Mouse (Mus musculus) kidney, adult 2 months (tissue): ENCODE results near the gene Pcp4l1. TPM values are rescaled to one million over a fixed set of nuclear protein-coding genes. Genes with fewer than 3 reads are reported as not detected.

Experiments
- DNase-seq: peaks from one replicate; pipeline ENCODE4 v3.0.0; 2021
- H3K27ac ChIP-seq: fragments of 200-500 bp; 2 replicates; pipeline ENCODE4 v1.5.1; 2012; ENCODE audit warnings: low read depth, low read length, control low read depth, inconsistent platforms; ENCODE audit not compliant: insufficient read depth
- H3K27me3 ChIP-seq: fragments of 200-500 bp; replicated peaks from 2 replicates; pipeline ENCODE4 v1.6.1; 2012; ENCODE audit warnings: mild to moderate bottlenecking, moderate library complexity, low read length, inconsistent platforms; ENCODE audit not compliant: control insufficient read depth, insufficient read depth
- H3K36me3 ChIP-seq: fragments of 200-500 bp; 2 replicates; pipeline ENCODE4 v1.6.1; 2012; ENCODE audit warnings: mild to moderate bottlenecking, moderate library complexity, low read length, inconsistent platforms; ENCODE audit not compliant: control insufficient read depth, insufficient read depth
- H3K4me1 ChIP-seq: fragments of 200-500 bp; 2 replicates; pipeline ENCODE4 v1.6.1; 2011; ENCODE audit warnings: low read length; ENCODE audit not compliant: control insufficient read depth, insufficient read depth
- H3K4me3 ChIP-seq: fragments of 200-500 bp; 2 replicates; pipeline ENCODE4 v1.5.1; 2011; ENCODE audit warnings: mild to moderate bottlenecking, low read depth, low read length, control low read depth; ENCODE audit not compliant: insufficient read depth
- CTCF ChIP-seq: fragments of 200-500 bp; conservative IDR thresholded peaks from 2 replicates; pipeline ENCODE4 v1.5.1; 2011; ENCODE audit warnings: low read depth, mild to moderate bottlenecking, control low read depth, low read length, moderate library complexity, mixed read lengths; ENCODE audit not compliant: insufficient read depth, insufficient read length
- POLR2A ChIP-seq: fragments of 200-500 bp; IDR thresholded peaks from one replicate; pipeline ENCODE4 v1.6.1; 2011; ENCODE audit warnings: low read depth, low read length, control low read depth
- WGBS: fragments of 180-500 bp; shearing (Covaris S2); methylation state at CpG from one replicate; pipeline ENCODE4 v1.1.7; 2018; 5-methylcytosine and 5-hydroxymethylcytosine counted together
- polyA plus RNA-seq: library from polyadenylated mRNA; depleted of rRNA; stranded (reverse); fragments of >200 nt; gene quantifications from 2 replicates; pipeline ENCODE4 v1.2.3, GENCODE M21; 2012

Gene Pcp4l1
- polyA plus RNA-seq, 1 experiment = 11.2 TPM

- TF ChIP-seq POLR2A = no peak
- TF ChIP-seq CTCF = no peak
Observed at GRCm38 (mm10) chr1:171229750-171230149, 33.7 kb upstream of the Pcp4l1 start.

GRCm38 (mm10) chr1:171227879-171228278, 31.8 kb upstream of the Pcp4l1 start:
- H3K4me1 ChIP-seq = peaks cover 8% of the 10 kb centered on the region; the same call in 1 of the 2 replicates
- no peak overlapping the region for H3K4me3 ChIP-seq
- no peak for TF ChIP-seq POLR2A
- no peak for TF ChIP-seq CTCF
- H3K27me3 ChIP-seq = no peaks in the 10 kb centered on the region
- 100% methylated on average over 1 of the region's 1 CpGs for WGBS
- no peaks in the 10 kb centered on the region for H3K36me3 ChIP-seq
- no peak overlapping the region for H3K27ac ChIP-seq
- no peak for DNase-seq

More at GRCm38 (mm10) chr1:171229750-171230149, 33.7 kb upstream of the Pcp4l1 start:
- Histone ChIP-seq H3K36me3 (no peaks in the 10 kb centered on the region; the same call in 1 of the 2 replicates), H3K27me3 (no peaks in the 10 kb centered on the region), H3K4me3 (no peak overlapping the region), H3K27ac (no peak overlapping the region; the same call in 1 of the 2 replicates), H3K4me1 (peaks cover 8% of the 10 kb centered on the region; the same call in 1 of the 2 replicates)
- DNase-seq = no peak
- WGBS = 59% methylated on average over 6 of the region's 6 CpGs

GRCm38 (mm10) chr1:171226780-171227179, 30.7 kb upstream of the Pcp4l1 start:
- WGBS = 72% methylated on average over 4 of the region's 4 CpGs
- H3K4me3 ChIP-seq = no peak overlapping the region
- no peaks in the 10 kb centered on the region for H3K36me3 ChIP-seq
- H3K27ac ChIP-seq = no peak overlapping the region
- no peak for TF ChIP-seq CTCF
- no peak for TF ChIP-seq POLR2A
- H3K27me3 ChIP-seq = no peaks in the 10 kb centered on the region
- H3K4me1 ChIP-seq = peaks cover 8% of the 10 kb centered on the region; the same call in 1 of the 2 replicates
- no peak for DNase-seq

GRCm38 (mm10) chr1:171224857-171225256, 28.8 kb upstream of the Pcp4l1 start, which contains the start of gene Apoa2:
Gene Apoa2, plus strand, starts transcription at chr1:171225054.
- no peaks in the 10 kb centered on the region for H3K27me3 ChIP-seq
- no peak within 1 kb of the TSS for H3K27ac ChIP-seq
- WGBS = 74% methylated on average over 5 of the region's 5 CpGs
- H3K36me3 ChIP-seq = no peaks in the 10 kb centered on the region
- no peak within 1 kb of the TSS for H3K4me3 ChIP-seq
- peaks cover 7% of the 10 kb centered on the region; the same call in 1 of the 2 replicates for H3K4me1 ChIP-seq
- no peak for TF ChIP-seq POLR2A
- no peak for TF ChIP-seq CTCF
- DNase-seq = no peak

- H3K36me3 ChIP-seq = no peaks in the 10 kb centered on the region
- H3K4me1 ChIP-seq = peaks cover 5% of the 10 kb centered on the region; the same call in 1 of the 2 replicates
- H3K27me3 ChIP-seq = no peaks in the 10 kb centered on the region
- TF ChIP-seq CTCF = no peak
- no peak for TF ChIP-seq POLR2A
- no peak overlapping the region for H3K4me3 ChIP-seq
- no peak overlapping the region for H3K27ac ChIP-seq
- peak; percentile 80 for DNase-seq
- 71% methylated on average over 2 of the region's 2 CpGs for WGBS
Observed at GRCm38 (mm10) chr1:171223796-171224195, 27.7 kb upstream of the Pcp4l1 start.

GRCm38 (mm10) chr1:171223168-171223567, 27.1 kb upstream of the Pcp4l1 start:
- Histone ChIP-seq H3K27ac (no peak overlapping the region), H3K4me3 (no peak overlapping the region), H3K27me3 (no peaks in the 10 kb centered on the region), H3K4me1 (peaks cover 5% of the 10 kb centered on the region; the same call in 1 of the 2 replicates), H3K36me3 (no peaks in the 10 kb centered on the region)
- 74% methylated on average over 6 of the region's 6 CpGs for WGBS
- no peak for DNase-seq
- TF ChIP-seq CTCF = no peak
- TF ChIP-seq POLR2A = no peak

- WGBS = 2% methylated on average over 28 of the region's 28 CpGs
- TF ChIP-seq CTCF (peak; percentile 41; the same call in 1 of the 2 replicates), POLR2A (no peak)
- H3K27me3 ChIP-seq = no peaks in the 10 kb centered on the region
- DNase-seq = peak; percentile 99
- H3K36me3 ChIP-seq = no peaks in the 10 kb centered on the region
- H3K4me3 ChIP-seq = peak within 1 kb of the TSS; percentile 87
- peak within 1 kb of the TSS; percentile 54; the same call in 1 of the 2 replicates for H3K27ac ChIP-seq
- H3K4me1 ChIP-seq = peaks cover 5% of the 10 kb centered on the region; the same call in 1 of the 2 replicates
Observed at GRCm38 (mm10) chr1:171222238-171223155, 26.4 kb upstream of the Pcp4l1 start, which contains the start of gene Tomm40l. Gene Tomm40l, minus strand, starts transcription at chr1:171222514.
